Mouse (Mus musculus): Measurements from ENCODE around the gene Kcnn3.

- no peak for TF ChIP-seq CTCF (IDR thresholded peaks at IDR 0.05; ENCODE audit: borderline replicate concordance, control insufficient read depth, extremely low read depth, insufficient read depth, low read length, poor library complexity)
- TF ChIP-seq POLR2A (IDR thresholded peaks at IDR 0.05; ENCODE audit: control insufficient read depth, extremely low read depth, insufficient read depth, low read length, poor library complexity), result no peak
Observed at GRCm38 (mm10) chr3:89570362-89570761, 50.4 kb downstream of the Kcnn3 start.
